Mouse (Mus musculus) heart, embryonic 14.5 days (tissue): Measurements from ENCODE around the gene Gm13285. TPM values are rescaled to one million over a fixed set of nuclear protein-coding genes. Genes with fewer than 3 reads are reported as not detected.
"Not testable (repeated sequence)": the region's sequence is repeated elsewhere in the genome, so short reads cannot be mapped to it uniquely, and the experiment has no call there.

Source experiments
- ATAC-seq: fragments of 200-750 bp; cut with Nextera tagmentation; 2 replicates; pipeline ENCODE4 v1.8.0; 2017; ENCODE audit warnings: low read depth, moderate TSS enrichment; ENCODE audit not compliant: insufficient number of reproducible peaks, insufficient read depth, low FRiP score
- H3K27ac ChIP-seq, 2 experiments: fragments of 200-500 bp in 1 of 2; fragments of 300-500 bp in 1 of 2; sonication (generic) in 1 of 2; replicated peaks in 1 of 2; 2 replicates each; pipeline ENCODE4 v1.5.1; 2012 to 2014; ENCODE audit warnings: low read depth in 2 of 2, low read length in 2 of 2, control low read depth in 1 of 2, mild to moderate bottlenecking in 1 of 2, mixed read lengths in 1 of 2; ENCODE audit not compliant: control insufficient read depth in 1 of 2, insufficient read depth in 1 of 2
- H3K27me3 ChIP-seq: fragments of 300-500 bp; sonication (generic); 2 replicates; pipeline ENCODE4 v1.6.1; 2014; ENCODE audit warnings: mild to moderate bottlenecking, low read length, control low read depth; ENCODE audit not compliant: control insufficient read depth, insufficient read depth
- H3K36me3 ChIP-seq: fragments of 300-500 bp; sonication (generic); 2 replicates; pipeline ENCODE4 v1.6.1; 2014; ENCODE audit warnings: mild to moderate bottlenecking, control low read depth, low read length, mixed read lengths; ENCODE audit not compliant: control insufficient read depth, insufficient read depth
- H3K4me1 ChIP-seq, 2 experiments: fragments of 200-500 bp in 1 of 2; fragments of 300-500 bp in 1 of 2; sonication (generic) in 1 of 2; 2 replicates each; pipeline ENCODE4 v1.6.1; 2012 to 2014; ENCODE audit warnings: low read length in 2 of 2, control low read depth in 1 of 2, mixed read lengths in 1 of 2; ENCODE audit not compliant: control insufficient read depth in 2 of 2, insufficient read depth in 2 of 2
- H3K4me2 ChIP-seq: fragments of 300-500 bp; sonication (generic); 2 replicates; pipeline ENCODE4 v1.6.1; 2014; ENCODE audit warnings: mild to moderate bottlenecking, low read length
- H3K4me3 ChIP-seq, 2 experiments: fragments of 200-500 bp in 1 of 2; fragments of 300-500 bp in 1 of 2; sonication (generic) in 1 of 2; 2 replicates each; pipeline ENCODE4 v1.5.1; 2012 to 2014; ENCODE audit warnings: low read length in 2 of 2, mild to moderate bottlenecking in 2 of 2, control low read depth in 1 of 2, low read depth in 1 of 2, moderate library complexity in 1 of 2; ENCODE audit not compliant: control insufficient read depth in 1 of 2, insufficient read depth in 1 of 2
- H3K9ac ChIP-seq: fragments of 300-500 bp; sonication (generic); 2 replicates; pipeline ENCODE4 v1.6.1; 2014; ENCODE audit warnings: mild to moderate bottlenecking, low read length
- H3K9me3 ChIP-seq: fragments of 300-500 bp; sonication (generic); 2 replicates; pipeline ENCODE4 v1.6.1; 2016; ENCODE audit warnings: low read length, control low read depth; ENCODE audit not compliant: control insufficient read depth
- WGBS: fragments of 180-500 bp; shearing (Covaris S2); extraction: QIAGEN DNeasy Blood & Tissue Kit; methylation state at CpG from one replicate; pipeline ENCODE4 v1.1.7; 2014; 5-methylcytosine and 5-hydroxymethylcytosine counted together
- polyA plus RNA-seq: library from polyadenylated mRNA; unstranded; fragments of >200 nt; fragmentation: Nextera tagmentation; extraction: Ambion mirVana; gene quantifications from 2 replicates; pipeline ENCODE4 v1.2.1, GENCODE M21; 2014

The Gm13285 gene
- polyA plus RNA-seq, 1 experiment from 2014 or later: 0.80 TPM

- peak overlapping the region; percentile 24 to 42; a peak in 3 of 4 replicates for H3K4me3 ChIP-seq
- not testable (repeated sequence) for H3K9ac ChIP-seq, H3K36me3 ChIP-seq, H3K4me1 ChIP-seq, H3K9me3 ChIP-seq, H3K27me3 ChIP-seq, ATAC-seq
- peak overlapping the region; percentile 41 for H3K4me2 ChIP-seq
- 0% methylated on average over 22 of the region's 28 CpGs for WGBS
- peak overlapping the region; percentile 66 to 73 for H3K27ac ChIP-seq
Measured at GRCm38 (mm10) chr4:88760431-88760830, 39.0 kb upstream of the Gm13285 start.

- not testable (repeated sequence) for H3K9ac ChIP-seq, H3K27ac ChIP-seq, H3K4me2 ChIP-seq, H3K27me3 ChIP-seq, H3K9me3 ChIP-seq, H3K36me3 ChIP-seq, H3K4me3 ChIP-seq, H3K4me1 ChIP-seq, ATAC-seq
- WGBS: 67% methylated on average over 6 of the region's 8 CpGs
Measured at GRCm38 (mm10) chr4:88761776-88762175, 37.7 kb upstream of the Gm13285 start.

GRCm38 (mm10) chr4:88762341-88762740 is 37.1 kb upstream of the Gm13285 start:
- H3K4me3 ChIP-seq, H3K27ac ChIP-seq, H3K27me3 ChIP-seq, H3K9ac ChIP-seq, H3K36me3 ChIP-seq, H3K4me1 ChIP-seq, H3K9me3 ChIP-seq, ATAC-seq, H3K4me2 ChIP-seq: not testable (repeated sequence)
- 48% methylated on average over 7 of the region's 9 CpGs for WGBS

GRCm38 (mm10) chr4:88763384-88764018 is 36.0 kb upstream of the Gm13285 start:
- ATAC-seq, H3K4me1 ChIP-seq, H3K27me3 ChIP-seq, H3K36me3 ChIP-seq, H3K9ac ChIP-seq, H3K9me3 ChIP-seq: not testable (repeated sequence)
- Histone ChIP-seq H3K4me3 (peak overlapping the region; percentile 14 to 32; a peak in 3 of 4 replicates), H3K27ac (peak overlapping the region in 1 of 2 experiments; percentile 68; a peak in 3 of 4 replicates), H3K4me2 (peak overlapping the region; percentile 44)
- WGBS: 4% methylated on average over 28 of the region's 42 CpGs

- not testable (repeated sequence) for H3K9ac ChIP-seq, H3K4me3 ChIP-seq, ATAC-seq, H3K27me3 ChIP-seq, H3K27ac ChIP-seq, H3K4me1 ChIP-seq, H3K9me3 ChIP-seq, H3K36me3 ChIP-seq, H3K4me2 ChIP-seq
- no CpG with 5 or more reads among the region's 32 CpGs for WGBS
Measured at GRCm38 (mm10) chr4:88773534-88773933, 25.9 kb upstream of the Gm13285 start, which contains the start of gene Gm13290. Gene Gm13290, plus strand, starts transcription at chr4:88773834.

GRCm38 (mm10) chr4:88776622-88777021 is 22.8 kb upstream of the Gm13285 start, which contains the start of gene Gm13289:
Gene Gm13289, plus strand, starts transcription at chr4:88776922.
- not testable (repeated sequence) for H3K9ac ChIP-seq, H3K4me2 ChIP-seq, H3K27me3 ChIP-seq, H3K4me1 ChIP-seq, H3K27ac ChIP-seq, H3K4me3 ChIP-seq, H3K36me3 ChIP-seq, ATAC-seq, H3K9me3 ChIP-seq
- WGBS: no CpG with 5 or more reads among the region's 29 CpGs

- not testable (repeated sequence) for H3K4me1 ChIP-seq, H3K9ac ChIP-seq, H3K27me3 ChIP-seq, H3K9me3 ChIP-seq, H3K27ac ChIP-seq, H3K36me3 ChIP-seq, ATAC-seq, H3K4me3 ChIP-seq, H3K4me2 ChIP-seq
- no CpG with 5 or more reads among the region's 29 CpGs for WGBS
Measured at GRCm38 (mm10) chr4:88779550-88779949, 19.9 kb upstream of the Gm13285 start, which contains the start of gene Gm13272. Gene Gm13272, plus strand, starts transcription at chr4:88779850.

- H3K4me2 ChIP-seq, H3K27me3 ChIP-seq, H3K9me3 ChIP-seq, H3K36me3 ChIP-seq, H3K27ac ChIP-seq, ATAC-seq, H3K4me3 ChIP-seq, H3K4me1 ChIP-seq, H3K9ac ChIP-seq: not testable (repeated sequence)
- WGBS: 32% methylated on average over 14 of the region's 18 CpGs
Measured at GRCm38 (mm10) chr4:88780320-88780719, 19.1 kb upstream of the Gm13285 start.
